Comparison of ENCODE assay signal across 8 mouse cellular contexts in the genomic region with DNA sequence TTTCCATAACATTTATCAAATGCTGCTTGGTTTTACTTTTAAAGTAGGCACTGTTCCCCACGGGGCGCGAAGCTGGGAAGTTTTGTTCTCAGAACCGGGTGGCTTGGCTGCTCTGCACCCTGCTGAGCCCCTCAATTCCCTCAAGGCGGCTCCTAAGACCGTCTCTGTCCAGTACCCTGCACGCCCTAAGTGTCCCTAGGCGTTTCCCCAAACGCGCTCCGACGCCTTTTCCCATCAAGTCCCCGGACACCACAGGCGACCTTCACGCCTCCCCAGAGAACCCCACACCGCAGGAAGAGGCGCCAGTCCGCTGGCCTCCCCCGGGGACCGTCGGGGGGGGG. TPM values are rescaled to one million over a fixed set of nuclear protein-coding genes. Genes with fewer than 3 reads are reported as not detected.
DNase-seq lines count a peak whose midpoint lies in the region; ATAC-seq and TF ChIP-seq lines count a peak whose summit lies in the region.

No protein-coding gene starts in this region.

- TF ChIP-seq EP300 in stomach, postnatal 0 days (optimal IDR thresholded peaks at IDR 0.05): no peak

- H3K27me3 ChIP-seq in heart, embryonic 13.5 days (replicated peaks): peaks cover 70% of the 10 kb centered on the region
- peaks cover 63% of the 10 kb centered on the region for H3K27me3 ChIP-seq in forebrain, embryonic 10.5 days (ENCODE audit: poor library complexity, severe bottlenecking)
- peaks cover 50% of the 10 kb centered on the region for H3K27me3 ChIP-seq in limb, embryonic 15.5 days
- H3K27me3 ChIP-seq in stomach, postnatal 0 days (ENCODE audit: control insufficient read depth, insufficient read depth, low read length): peaks cover 8% of the 10 kb centered on the region; the same call in 1 of the 2 replicates

- WGBS in heart, embryonic 13.5 days: under 1% methylated on average over 21 of the region's 21 CpGs
- WGBS in forebrain, embryonic 10.5 days: 2% methylated on average over 21 of the region's 21 CpGs
- WGBS in limb, embryonic 15.5 days: under 1% methylated on average over 20 of the region's 21 CpGs
- WGBS in stomach, postnatal 0 days: 1% methylated on average over 16 of the region's 21 CpGs

- peak overlapping the region; percentile 77 for H3K9ac ChIP-seq in heart, embryonic 13.5 days
- peak overlapping the region; percentile 21; the same call in 1 of the 2 replicates for H3K9ac ChIP-seq in limb, embryonic 15.5 days
- H3K9ac ChIP-seq in stomach, postnatal 0 days (ENCODE audit: low read length): peak overlapping the region; percentile 23; the same call in 1 of the 2 replicates

- intact Hi-C loops in heart, postnatal 36 days (cut with DNase I): no loop called here

- no peaks in the 10 kb centered on the region for H3K36me3 ChIP-seq in heart, embryonic 13.5 days
- no peaks in the 10 kb centered on the region for H3K36me3 ChIP-seq in forebrain, embryonic 10.5 days (replicated peaks)
- no peaks in the 10 kb centered on the region for H3K36me3 ChIP-seq in limb, embryonic 15.5 days
- no peaks in the 10 kb centered on the region for H3K36me3 ChIP-seq in stomach, postnatal 0 days (ENCODE audit: control insufficient read depth, insufficient read depth, low read length)

- no peak; the same call in 1 of the 2 replicates for ATAC-seq in heart, embryonic 13.5 days (ENCODE audit: extremely low read depth, insufficient number of reproducible peaks, low FRiP score, low TSS enrichment)
- ATAC-seq in limb, embryonic 15.5 days (ENCODE audit: insufficient number of reproducible peaks, low FRiP score, low TSS enrichment, low read depth): no peak
- ATAC-seq in stomach, postnatal 0 days (ENCODE audit: low FRiP score, low TSS enrichment): peak; percentile 21; the same call in 1 of the 2 replicates

- no peaks in the 10 kb centered on the region for H3K9me3 ChIP-seq in heart, embryonic 13.5 days
- H3K9me3 ChIP-seq in forebrain, embryonic 10.5 days: no peaks in the 10 kb centered on the region
- no peaks in the 10 kb centered on the region for H3K9me3 ChIP-seq in limb, embryonic 15.5 days
- H3K9me3 ChIP-seq in stomach, postnatal 0 days (ENCODE audit: control insufficient read depth, low read length): no peaks in the 10 kb centered on the region

- H3K4me3 ChIP-seq in heart, embryonic 13.5 days: peak overlapping the region; percentile 75
- peak overlapping the region; percentile 67 for H3K4me3 ChIP-seq in forebrain, embryonic 10.5 days
- H3K4me3 ChIP-seq in limb, embryonic 15.5 days: peak overlapping the region; percentile 59
- peak overlapping the region; percentile 57 for H3K4me3 ChIP-seq in stomach, postnatal 0 days (ENCODE audit: low read depth, low read length)

- no peak for DNase-seq in heart, postnatal 36 days
- DNase-seq in ES-CJ7 (ENCODE audit: low read depth, low spot score): peak; percentile 40
- no peak for DNase-seq in forebrain, embryonic 10.5 days (ENCODE audit: extremely low spot score, low spot score)
- DNase-seq in stomach, postnatal 0 days (ENCODE audit: low spot score): no peak
- DNase-seq in gastrocnemius, adult 18-20 months (ENCODE audit: low spot score): no peak
- no peak for DNase-seq in gastrocnemius, adult 8-10 months (ENCODE audit: low spot score in 2 of 2)

- H3K4me2 ChIP-seq in heart, embryonic 13.5 days: peak overlapping the region; percentile 99
- peak overlapping the region; percentile 100 for H3K4me2 ChIP-seq in limb, embryonic 15.5 days
- H3K4me2 ChIP-seq in stomach, postnatal 0 days (replicated peaks; ENCODE audit: low read depth): peak overlapping the region; percentile 98

- no peak overlapping the region for H3K27ac ChIP-seq in heart, embryonic 13.5 days (replicated peaks)
- peak overlapping the region; percentile 77 for H3K27ac ChIP-seq in forebrain, embryonic 10.5 days
- H3K27ac ChIP-seq in limb, embryonic 15.5 days: no peak overlapping the region
- H3K27ac ChIP-seq in stomach, postnatal 0 days (replicated peaks): no peak overlapping the region

- TF ChIP-seq CTCF in stomach, postnatal 0 days (IDR thresholded peaks at IDR 0.05; ENCODE audit: low read depth): no peak

- peaks cover 14% of the 10 kb centered on the region for H3K4me1 ChIP-seq in heart, embryonic 13.5 days
- peaks cover 28% of the 10 kb centered on the region for H3K4me1 ChIP-seq in forebrain, embryonic 10.5 days
- H3K4me1 ChIP-seq in limb, embryonic 15.5 days: peaks cover 17% of the 10 kb centered on the region
- peaks cover 9% of the 10 kb centered on the region; the same call in 1 of the 2 replicates for H3K4me1 ChIP-seq in stomach, postnatal 0 days (replicated peaks; ENCODE audit: control insufficient read depth, insufficient read depth)

RNA-seq across cellular contexts. Expression of a gene that starts 0.3 kb away (rescaled TPM):
- polyA plus RNA-seq in heart, embryonic 13.5 days (2015; fragmentation: Nextera tagmentation; extraction: Ambion mirVana): 0.94 and 1.8 TPM in 2 replicates
- total RNA-seq in heart, postnatal 36 days (2021): under 1 TPM in 1 of 2 experiments, not detected in 1; 0.22 TPM
- 1.9 and 3.4 TPM in 2 replicates for polyA plus RNA-seq in forebrain, embryonic 10.5 days (2016; fragmentation: Nextera tagmentation; extraction: Ambion mirVana)
- polyA plus RNA-seq in limb, embryonic 15.5 days (2015; fragmentation: Nextera tagmentation; extraction: Ambion mirVana): 10.2 and 14.5 TPM in 2 replicates
- 0.50 and 0.61 TPM in 2 replicates for polyA plus RNA-seq in stomach, postnatal 0 days (2015; fragmentation: Nextera tagmentation; extraction: Ambion mirVana)
- under 1 TPM; 0.14 to 0.24 TPM for total RNA-seq in gastrocnemius, adult 18-20 months (2021)
- total RNA-seq in gastrocnemius, adult 8-10 months (2022): under 1 TPM; 0.31 to 0.48 (median 0.38) TPM

Comparison
In these comparisons a context has a peak if more than half of its experiments do, and no peak if none do; other contexts are left out.
1. H3K9ac ChIP-seq: peak in every context shown above with its lines; median percentile 77 in heart, embryonic 13.5 days; 23 in stomach, postnatal 0 days; 21 in limb, embryonic 15.5 days.